Mouse (Mus musculus) megakaryocyte, embryonic 14.5 days (primary cell): ENCODE measurements around the gene Capn12. TPM values are rescaled to one million over a fixed set of nuclear protein-coding genes. Genes with fewer than 3 reads are reported as not detected.
"Not testable (repeated sequence)": the region's sequence is repeated elsewhere in the genome, so short reads cannot be mapped to it uniquely, and the experiment has no call there.

Experiments used
- H3K27me3 ChIP-seq: replicated peaks from 2 replicates; pipeline ENCODE3; 2012; ENCODE audit warnings: inconsistent platforms
- H3K36me3 ChIP-seq: replicated peaks from 2 replicates; pipeline ENCODE3; 2012; ENCODE audit warnings: low read length, inconsistent platforms, mixed read lengths
- H3K4me1 ChIP-seq: 2 replicates; pipeline ENCODE4 v1.6.1; 2012; ENCODE audit warnings: inconsistent platforms
- H3K4me3 ChIP-seq: replicated peaks from 2 replicates; pipeline ENCODE3; 2012; ENCODE audit warnings: moderate library complexity, mild to moderate bottlenecking, inconsistent platforms
- H3K9me3 ChIP-seq: 2 replicates; pipeline ENCODE4 v1.6.1; 2012; ENCODE audit warnings: inconsistent platforms
- FLI1 ChIP-seq: IDR thresholded peaks from 2 replicates; pipeline ENCODE4 v1.6.1; 2012; ENCODE audit warnings: low read length, inconsistent platforms, mixed read lengths
- GATA1 ChIP-seq: IDR thresholded peaks from 3 replicates; pipeline ENCODE4 v1.6.1; 2012; ENCODE audit warnings: mixed read lengths, low read length, inconsistent platforms, borderline replicate concordance
- polyA plus RNA-seq: library from polyadenylated mRNA; stranded (reverse); fragments of >175 nt; gene quantifications from 2 replicates; pipeline ENCODE4 v1.2.3, GENCODE M21; 2012; ENCODE audit warnings: low replicate concordance; ENCODE audit not compliant: insufficient read depth

Capn12 gene
- polyA plus RNA-seq, 1 experiment = 0.08 TPM

DNA sequence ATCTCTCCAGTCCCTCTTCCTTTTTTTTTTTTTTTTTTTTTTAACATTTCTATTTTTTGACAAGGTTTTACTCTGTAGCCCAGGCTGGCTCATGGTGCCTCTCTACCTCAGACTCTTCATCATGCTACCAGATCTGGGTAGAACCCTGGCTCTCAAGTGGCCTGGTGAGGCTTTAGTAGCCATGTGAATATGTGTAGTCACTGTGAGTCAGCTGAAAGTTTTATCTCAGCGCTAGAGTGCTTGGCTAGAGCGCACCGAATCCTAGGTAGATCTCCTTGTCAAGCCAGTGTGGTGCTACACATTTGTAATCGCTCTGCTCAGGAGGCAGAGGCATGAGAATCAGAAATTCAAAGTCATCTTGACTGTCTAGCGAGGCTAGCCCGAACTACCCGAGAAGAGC lies 4.1 kb upstream of the Capn12 start:
- Histone ChIP-seq H3K4me1 (peaks cover 43% of the 10 kb centered on the region), H3K36me3 (no peaks in the 10 kb centered on the region), H3K9me3 (no peaks in the 10 kb centered on the region), H3K27me3 (peaks cover 10% of the 10 kb centered on the region), H3K4me3 (no peak overlapping the region)
- TF ChIP-seq GATA1 (no peak), FLI1 (no peak)

DNA sequence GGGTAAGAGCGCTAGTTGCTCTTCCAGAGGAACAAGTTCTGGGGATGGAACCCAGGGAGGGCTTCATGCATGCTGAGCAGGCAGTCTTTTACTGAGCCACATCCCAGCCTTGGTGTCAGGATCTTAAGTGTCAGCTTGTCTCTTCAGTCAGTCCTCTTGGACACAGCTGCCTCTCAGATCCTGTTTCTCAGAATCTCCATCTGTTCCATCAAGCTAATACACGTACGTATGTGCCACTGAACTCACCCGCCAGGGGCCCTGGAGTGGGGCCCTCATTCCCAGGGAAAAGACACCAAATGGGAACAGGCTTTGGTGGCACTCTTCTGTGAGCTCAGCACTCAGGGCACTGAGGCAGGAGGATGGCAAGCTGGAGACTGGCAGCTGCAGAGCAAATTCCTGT lies 3.4 kb upstream of the Capn12 start:
- Histone ChIP-seq H3K36me3 (no peaks in the 10 kb centered on the region), H3K4me1 (peaks cover 43% of the 10 kb centered on the region), H3K9me3 (no peaks in the 10 kb centered on the region), H3K27me3 (peaks cover 9% of the 10 kb centered on the region), H3K4me3 (no peak overlapping the region)
- TF ChIP-seq FLI1 = no peak
- TF ChIP-seq GATA1 = no peak

DNA sequence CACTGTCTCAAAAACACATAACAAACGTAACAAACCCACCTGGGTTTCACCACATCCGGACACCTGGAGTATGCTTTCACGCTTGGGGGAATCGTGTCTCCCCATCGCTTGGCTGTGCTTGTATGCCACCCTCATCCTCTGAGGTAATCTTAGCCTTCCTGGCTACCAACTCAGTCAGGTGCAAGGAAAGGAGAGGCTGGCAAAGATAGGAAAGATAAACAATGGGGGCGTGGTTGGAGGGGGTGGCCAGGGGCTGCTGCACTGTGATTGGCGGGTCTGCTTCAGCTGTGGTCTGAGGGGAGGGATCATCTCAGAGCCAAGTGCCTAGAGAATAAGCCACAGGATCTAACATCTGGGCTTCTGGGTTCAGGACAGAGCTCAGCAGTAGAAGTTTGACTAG lies 1.6 kb upstream of the Capn12 start:
- H3K4me3 ChIP-seq = no peak overlapping the region
- no peak for TF ChIP-seq FLI1
- TF ChIP-seq GATA1 = no peak
- peaks cover 8% of the 10 kb centered on the region for H3K27me3 ChIP-seq
- no peaks in the 10 kb centered on the region for H3K9me3 ChIP-seq
- peaks cover 43% of the 10 kb centered on the region for H3K4me1 ChIP-seq
- H3K36me3 ChIP-seq = no peaks in the 10 kb centered on the region

DNA sequence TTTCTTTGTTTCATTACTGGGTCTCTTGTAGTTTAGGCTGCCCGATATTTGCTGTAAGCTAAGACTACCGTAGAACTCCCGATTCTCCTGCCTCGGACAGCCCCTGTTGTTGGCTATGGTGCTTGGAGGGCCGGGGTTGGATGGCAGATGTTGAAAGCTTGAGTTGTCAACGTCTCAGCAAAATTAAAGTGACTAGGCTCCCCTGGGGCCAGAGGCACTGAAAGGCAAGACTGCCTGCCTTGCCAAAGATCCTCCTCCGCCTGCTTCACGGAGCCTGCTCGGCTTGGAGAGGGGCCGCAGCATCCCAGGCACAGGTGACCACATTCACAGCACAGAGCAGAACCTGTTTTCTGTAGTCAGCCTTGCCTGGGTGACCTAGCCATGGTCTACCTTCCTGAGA lies 668 bp upstream of the Capn12 start:
- Histone ChIP-seq H3K27me3 (peaks cover 13% of the 10 kb centered on the region), H3K36me3 (no peaks in the 10 kb centered on the region), H3K4me1 (peaks cover 39% of the 10 kb centered on the region), H3K4me3 (no peak overlapping the region), H3K9me3 (no peaks in the 10 kb centered on the region)
- TF ChIP-seq GATA1 (no peak), FLI1 (no peak)

DNA sequence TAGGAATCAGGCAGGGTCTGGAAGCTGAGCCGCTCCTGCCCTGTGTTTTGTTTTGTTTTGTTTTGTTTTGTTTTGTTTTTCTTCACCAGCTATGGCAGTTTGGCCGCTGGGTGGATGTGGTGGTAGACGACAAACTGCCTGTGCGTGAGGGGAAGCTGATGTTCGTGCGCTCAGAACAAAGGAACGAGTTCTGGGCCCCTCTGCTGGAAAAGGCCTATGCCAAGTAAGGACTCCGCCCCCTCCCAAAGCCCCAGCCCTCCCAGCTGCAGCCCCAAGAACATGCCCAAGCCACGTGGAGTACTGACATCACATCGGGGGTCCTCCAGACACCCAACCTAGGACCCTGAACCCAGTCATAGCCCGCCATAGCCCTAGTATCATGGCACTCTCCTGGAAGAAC lies 1.8 kb downstream of the Capn12 start:
- H3K36me3 ChIP-seq = peaks cover 8% of the 10 kb centered on the region
- no peaks in the 10 kb centered on the region for H3K9me3 ChIP-seq
- peaks cover 33% of the 10 kb centered on the region for H3K27me3 ChIP-seq
- TF ChIP-seq FLI1 = no peak
- no peak for TF ChIP-seq GATA1
- no peak overlapping the region for H3K4me3 ChIP-seq
- peaks cover 19% of the 10 kb centered on the region; the same call in 1 of the 2 replicates for H3K4me1 ChIP-seq

DNA sequence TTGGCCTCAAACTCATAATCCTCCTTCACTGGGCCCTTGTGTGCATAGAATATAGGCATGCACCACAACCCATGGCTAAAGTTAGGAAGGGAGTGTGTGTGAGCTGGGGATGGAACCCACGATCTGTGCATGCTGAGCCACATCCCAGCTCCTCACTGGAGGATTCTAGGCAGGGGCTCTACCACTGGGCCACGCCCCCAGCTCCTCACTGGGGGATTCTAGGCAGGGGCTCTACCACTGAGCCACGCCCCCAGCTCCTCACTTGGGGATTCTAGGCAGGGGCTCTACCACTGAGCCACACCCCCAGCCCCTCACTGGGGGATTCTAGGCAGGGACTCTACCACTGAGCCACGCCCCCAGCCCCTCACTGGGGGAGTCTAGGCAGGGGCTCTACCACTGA lies 2.5 kb downstream of the Capn12 start:
- not testable (repeated sequence) for H3K36me3 ChIP-seq, H3K9me3 ChIP-seq, H3K4me3 ChIP-seq
- H3K4me1 ChIP-seq = peaks cover 23% of the 10 kb centered on the region
- peaks cover 39% of the 10 kb centered on the region for H3K27me3 ChIP-seq

DNA sequence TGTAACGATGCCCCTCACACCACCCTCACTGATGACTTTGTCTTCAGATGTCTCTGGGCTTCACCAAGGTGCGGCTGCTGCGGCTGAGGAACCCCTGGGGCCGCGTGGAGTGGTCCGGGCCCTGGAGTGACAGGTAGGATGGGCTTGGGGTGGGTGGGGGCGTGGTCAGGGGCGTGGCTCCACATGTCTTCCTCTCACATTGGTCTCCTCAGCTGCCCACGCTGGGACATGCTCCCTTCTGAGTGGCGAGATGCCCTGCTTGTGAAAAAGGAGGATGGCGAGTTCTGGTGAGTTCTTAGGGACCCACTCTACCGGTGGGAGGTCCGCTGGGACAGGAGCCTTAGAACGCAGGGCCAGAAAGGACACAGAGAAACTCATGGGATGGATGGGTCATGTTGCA lies 5.3 kb downstream of the Capn12 start:
- TF ChIP-seq GATA1 (no peak), FLI1 (no peak)
- H3K27me3 ChIP-seq = peaks cover 49% of the 10 kb centered on the region
- H3K9me3 ChIP-seq = no peaks in the 10 kb centered on the region
- no peak overlapping the region for H3K4me3 ChIP-seq
- H3K36me3 ChIP-seq = peaks cover 28% of the 10 kb centered on the region
- H3K4me1 ChIP-seq = peaks cover 32% of the 10 kb centered on the region

DNA sequence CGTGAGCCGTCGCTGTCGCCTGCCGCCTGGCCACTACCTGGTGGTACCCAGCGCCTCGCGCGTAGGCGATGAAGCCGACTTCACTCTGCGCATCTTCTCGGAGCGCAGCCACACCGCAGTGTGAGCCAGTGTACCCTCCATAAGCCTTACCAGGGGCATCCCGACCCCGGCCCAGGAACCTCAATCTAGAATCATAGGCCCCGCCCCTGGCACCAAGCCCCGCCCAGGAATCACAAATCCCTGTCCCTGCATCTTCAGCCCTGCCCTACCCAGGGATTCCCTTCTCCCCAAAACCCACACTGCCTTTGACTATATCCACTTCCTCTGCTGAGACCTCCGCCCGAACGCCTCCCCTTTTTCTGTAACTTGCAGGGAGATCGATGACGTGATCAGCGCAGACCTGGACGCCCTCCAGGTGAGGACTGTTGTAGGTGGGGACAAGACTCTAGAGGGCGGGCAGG lies 7.5 kb downstream of the Capn12 start:
- TF ChIP-seq GATA1 (no peak), FLI1 (no peak)
- Histone ChIP-seq H3K27me3 (peaks cover 46% of the 10 kb centered on the region), H3K36me3 (peaks cover 49% of the 10 kb centered on the region), H3K9me3 (no peaks in the 10 kb centered on the region), H3K4me3 (peak overlapping the region; percentile 64), H3K4me1 (peaks cover 49% of the 10 kb centered on the region)

DNA sequence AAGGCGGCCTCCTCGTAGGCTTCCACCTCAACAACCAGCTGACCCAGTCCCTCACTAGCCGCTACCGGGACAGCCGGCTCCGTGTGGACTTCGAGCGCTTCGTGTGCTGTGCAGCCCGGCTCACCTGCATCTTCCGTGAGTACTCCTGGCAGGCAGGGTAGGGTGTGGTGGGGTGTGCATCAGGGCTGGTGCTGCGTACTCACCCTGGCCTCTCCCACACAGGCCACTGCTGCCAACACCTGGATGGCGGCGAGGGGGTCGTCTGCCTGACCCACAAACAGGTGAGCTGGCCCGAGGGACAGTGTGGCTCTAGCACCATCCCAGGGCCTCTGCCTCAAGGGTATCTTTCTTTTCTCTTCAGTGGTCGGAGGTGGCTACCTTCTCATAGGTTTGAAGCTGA lies 11.4 kb downstream of the Capn12 start:
- peaks cover 84% of the 10 kb centered on the region for H3K36me3 ChIP-seq
- H3K9me3 ChIP-seq = no peaks in the 10 kb centered on the region
- H3K4me3 ChIP-seq = peak overlapping the region; percentile 25
- H3K27me3 ChIP-seq = peaks cover 25% of the 10 kb centered on the region
- no peak for TF ChIP-seq FLI1
- peaks cover 88% of the 10 kb centered on the region for H3K4me1 ChIP-seq

DNA sequence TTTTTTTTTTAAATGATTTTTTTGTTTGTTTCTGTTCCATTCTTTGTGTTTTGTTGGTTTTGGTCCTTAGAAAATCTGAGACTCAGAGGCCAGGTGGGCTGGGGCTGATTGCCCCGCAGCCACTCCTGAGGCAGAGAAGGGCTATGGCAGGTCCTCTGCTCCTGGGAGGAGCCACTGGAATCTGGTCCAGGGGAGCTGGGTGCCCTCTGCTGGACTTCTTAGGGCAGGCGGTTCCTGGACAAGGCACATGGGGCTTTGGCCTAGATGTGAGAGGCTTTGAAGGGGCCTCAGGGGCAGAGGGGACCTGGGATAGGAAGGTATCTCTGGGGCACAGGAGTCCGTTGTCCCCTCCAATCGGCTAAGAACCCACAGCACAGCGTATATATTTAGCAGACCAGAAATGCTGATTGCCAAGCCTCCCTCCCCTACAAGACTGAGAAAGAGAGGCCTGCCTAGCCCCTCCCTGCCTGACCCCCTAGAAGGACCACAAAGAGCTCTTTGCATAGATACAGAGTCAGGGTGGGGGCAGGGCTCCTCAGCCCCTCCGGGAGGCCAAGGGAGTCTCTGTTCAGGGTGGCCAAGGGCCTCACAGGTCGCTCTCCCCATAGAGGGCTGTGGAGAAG lies 12.5 kb downstream of the Capn12 start:
- no peak for TF ChIP-seq FLI1
- TF ChIP-seq GATA1 = no peak
- Histone ChIP-seq H3K27me3 (peaks cover 13% of the 10 kb centered on the region), H3K4me1 (peaks cover 92% of the 10 kb centered on the region), H3K9me3 (no peaks in the 10 kb centered on the region), H3K4me3 (no peak overlapping the region), H3K36me3 (peaks cover 91% of the 10 kb centered on the region)

DNA sequence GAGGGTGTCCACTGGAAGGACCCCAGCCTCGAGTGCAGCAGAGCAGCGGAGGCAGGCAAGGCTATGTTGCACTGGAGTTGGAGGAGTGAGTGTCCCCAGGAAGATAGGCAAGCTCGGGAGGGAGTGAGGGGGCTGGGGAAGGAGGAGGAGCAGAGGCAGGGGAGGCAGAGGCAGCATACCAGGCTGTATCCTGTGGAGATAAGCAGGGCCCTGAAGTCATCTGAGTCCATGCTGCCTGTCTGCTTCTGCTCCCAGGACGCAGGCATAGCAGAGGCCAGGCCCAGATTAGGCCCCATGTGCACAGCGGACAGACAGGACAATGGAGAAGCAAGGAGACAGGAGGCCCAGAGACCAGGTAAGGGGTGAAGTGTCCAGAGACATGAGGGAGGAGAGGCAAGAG lies 13.7 kb downstream of the Capn12 start:
- Histone ChIP-seq H3K9me3 (no peaks in the 10 kb centered on the region), H3K4me3 (peak overlapping the region; percentile 60), H3K4me1 (peaks cover 83% of the 10 kb centered on the region), H3K36me3 (peaks cover 99% of the 10 kb centered on the region), H3K27me3 (peaks cover 3% of the 10 kb centered on the region)
- TF ChIP-seq FLI1 (no peak), GATA1 (peak; percentile 55; the same call in 2 of the 3 replicates)
